Mouse (Mus musculus): Measurements from ENCODE around the gene Zfp513.

GRCm38 (mm10) chr5:31226641-31227040 is 24.5 kb upstream of the Zfp513 start:
- no peak for TF ChIP-seq POLR2A (IDR thresholded peaks at IDR 0.05; ENCODE audit: borderline replicate concordance, low read depth, low read length)
- no peak for TF ChIP-seq CTCF (IDR thresholded peaks at IDR 0.05; ENCODE audit: low read depth, low read length)

Data from bone marrow macrophage, adult 2 months (primary cell).